Mouse (Mus musculus): ENCODE measurements around the gene Sgcd.

DNA sequence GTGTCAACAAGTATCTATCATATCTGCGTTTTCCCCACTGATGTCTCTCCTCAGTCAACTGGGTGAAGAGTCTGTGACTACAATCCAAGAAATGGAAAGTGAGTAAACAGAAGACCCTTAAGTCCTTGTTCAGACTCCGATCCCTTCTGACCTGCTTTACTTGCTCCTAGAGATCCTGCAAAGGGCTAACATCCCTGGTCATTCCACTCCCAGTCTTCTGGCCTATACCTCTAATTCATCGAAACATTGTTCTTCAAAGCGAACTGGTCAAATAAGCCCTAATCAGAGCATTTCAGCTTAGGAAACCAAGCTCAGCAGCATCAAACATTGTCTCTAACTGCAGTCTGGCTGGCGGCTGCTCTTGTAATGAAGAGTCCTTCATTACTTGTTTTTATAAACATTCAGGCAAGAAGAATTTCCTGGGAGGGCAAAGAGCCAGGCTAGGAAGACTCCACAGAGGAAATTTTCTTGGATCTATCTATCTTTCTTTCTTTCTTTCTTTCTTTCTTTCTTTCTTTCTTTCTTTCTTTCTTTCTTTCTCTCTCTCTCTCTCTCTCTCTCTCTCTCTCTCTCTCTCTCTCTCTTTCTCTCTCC lies 833.8 kb downstream of the Sgcd start:
- TF ChIP-seq CTCF (IDR thresholded peaks at IDR 0.05) (no peak), EP300 (IDR thresholded peaks at IDR 0.05) (no peak)

All from lung, postnatal 0 days (tissue).